Mouse (Mus musculus) ES-E14 (cell line): ENCODE data around the gene Tbcb. TPM values are rescaled to one million over a fixed set of nuclear protein-coding genes. Genes with fewer than 3 reads are reported as not detected.

Experiments used
- DNase-seq: peaks from one replicate; pipeline ENCODE4 v3.0.0-alpha.2; 2013; ENCODE audit warnings: low read depth, low spot score
- H3K27ac ChIP-seq: 2 replicates; pipeline ENCODE4 v1.5.1; 2012; ENCODE audit warnings: low read depth, mild to moderate bottlenecking, low read length, moderate library complexity, mixed read lengths; ENCODE audit not compliant: poor library complexity, insufficient read depth, severe bottlenecking
- H3K36me3 ChIP-seq: 2 replicates; pipeline ENCODE4 v1.6.1; 2012; ENCODE audit warnings: mild to moderate bottlenecking, low read length, moderate library complexity, mixed read lengths; ENCODE audit not compliant: control insufficient read depth, poor library complexity, insufficient read depth, severe bottlenecking
- H3K4me1 ChIP-seq, 2 experiments: fragments of 150-350 bp in 1 of 2; sonication (generic) in 1 of 2; 2 replicates each; pipeline ENCODE4 v1.6.1; 2012; ENCODE audit warnings: low read length in 2 of 2, mild to moderate bottlenecking in 1 of 2, mixed read lengths in 1 of 2; ENCODE audit not compliant: control insufficient read depth in 2 of 2, insufficient read depth in 2 of 2, poor library complexity in 1 of 2
- H3K4me3 ChIP-seq, 2 experiments: fragments of 150-350 bp in 1 of 2; sonication (generic) in 1 of 2; 2 replicates each; pipeline ENCODE4 v1.5.1; 2012; ENCODE audit warnings: low read length in 2 of 2, low read depth in 1 of 2, mild to moderate bottlenecking in 1 of 2, mixed read lengths in 1 of 2; ENCODE audit not compliant: insufficient read depth in 1 of 2, poor library complexity in 1 of 2, severe bottlenecking in 1 of 2
- H3K9ac ChIP-seq: 2 replicates; pipeline ENCODE4 v1.6.1; 2012; ENCODE audit warnings: low read depth, mild to moderate bottlenecking, low read length, mixed read lengths; ENCODE audit not compliant: poor library complexity, insufficient read depth, severe bottlenecking
- H3K9me3 ChIP-seq: fragments of 150-350 bp; sonication (generic); 2 replicates; pipeline ENCODE4 v1.6.1; 2012; ENCODE audit warnings: low read depth, mild to moderate bottlenecking, low read length; ENCODE audit not compliant: control insufficient read depth, insufficient read depth
- CHD2 ChIP-seq: IDR thresholded peaks from 2 replicates; pipeline ENCODE4 v1.6.1; 2014; ENCODE audit warnings: mild to moderate bottlenecking, low read depth, low read length, inconsistent platforms
- HCFC1 ChIP-seq: IDR thresholded peaks from 2 replicates; pipeline ENCODE4 v1.6.1; 2012; ENCODE audit warnings: low read length, inconsistent platforms, borderline replicate concordance; ENCODE audit not compliant: insufficient read depth
- MAFK ChIP-seq: IDR thresholded peaks from 2 replicates; pipeline ENCODE4 v1.6.1; 2014; ENCODE audit warnings: mild to moderate bottlenecking, low read depth, low read length, inconsistent platforms; ENCODE audit not compliant: insufficient read depth
- ZC3H11A ChIP-seq: IDR thresholded peaks from 2 replicates; pipeline ENCODE4 v1.6.1; 2012; ENCODE audit warnings: low read depth, mild to moderate bottlenecking, inconsistent platforms, low read length, borderline replicate concordance
- ZNF384 ChIP-seq: IDR thresholded peaks from 2 replicates; pipeline ENCODE4 v1.6.1; 2012; ENCODE audit warnings: low read depth, low read length, inconsistent platforms
- in situ Hi-C, 2 experiments: fragments of 600-800 bp; cut with MboI; formaldehyde crosslinking; loops; one replicate each; pipeline ENCODE4 v1.15.1; 2025; ENCODE audit warnings: low sequenced_read_pairs in 2 of 2, inconsistent platforms in 1 of 2; ENCODE audit not compliant: unreplicated experiment in 2 of 2
- total RNA-seq: library from RNA; depleted of rRNA; stranded (reverse); fragments of 300-350 nt; gene quantifications from 2 replicates; pipeline ENCODE4 v1.2.3, GENCODE M21; 2012

Gene Tbcb
- total RNA-seq, 1 experiment: 158 TPM

- Histone ChIP-seq H3K4me1 (peaks cover 0 to 8% of the 10 kb centered on the region in 2 experiments; a peak in 1 of 4 replicates), H3K9me3 (no peaks in the 10 kb centered on the region), H3K9ac (no peak within 1 kb of the TSS), H3K36me3 (peaks cover 16% of the 10 kb centered on the region), H3K27ac (no peak within 1 kb of the TSS), H3K4me3 (no peak within 1 kb of the TSS)
- in situ Hi-C loops: no loop called here
- TF ChIP-seq MAFK: no peak
- DNase-seq: no peak
Measured at GRCm38 (mm10) chr7:30235625-30236024, 3.6 kb upstream of the Tbcb start, which contains the start of gene Ovol3. Gene Ovol3 (minus strand): TSS chr7:30235725.

GRCm38 (mm10) chr7:30235091-30235490 is 3.0 kb upstream of the Tbcb start:
- Histone ChIP-seq H3K9me3 (no peaks in the 10 kb centered on the region), H3K4me1 (peaks cover 0 to 8% of the 10 kb centered on the region in 2 experiments; a peak in 1 of 4 replicates), H3K4me3 (no peak overlapping the region), H3K9ac (no peak overlapping the region), H3K27ac (no peak overlapping the region), H3K36me3 (peaks cover 16% of the 10 kb centered on the region)
- DNase-seq: no peak
- TF ChIP-seq CHD2 (no peak), HCFC1 (no peak), ZC3H11A (no peak), MAFK (no peak), ZNF384 (no peak)
- in situ Hi-C loops: no loop called here

GRCm38 (mm10) chr7:30234276-30234858 is 2.3 kb upstream of the Tbcb start:
- DNase-seq: no peak
- in situ Hi-C loops: no loop called here
- Histone ChIP-seq H3K4me3 (no peak overlapping the region), H3K27ac (no peak overlapping the region), H3K36me3 (peaks cover 12% of the 10 kb centered on the region; the same call in 1 of the 2 replicates), H3K4me1 (peaks cover 0 to 8% of the 10 kb centered on the region in 2 experiments; a peak in 1 of 4 replicates), H3K9ac (no peak overlapping the region), H3K9me3 (no peaks in the 10 kb centered on the region)
- TF ChIP-seq ZC3H11A: no peak
- TF ChIP-seq CHD2: no peak
- TF ChIP-seq ZNF384: no peak
- TF ChIP-seq HCFC1: no peak
- TF ChIP-seq MAFK: no peak

- H3K36me3 ChIP-seq: peaks cover 12% of the 10 kb centered on the region; the same call in 1 of the 2 replicates
- DNase-seq: no peak
- peak overlapping the region; percentile 78 for H3K9ac ChIP-seq
- no peaks in the 10 kb centered on the region for H3K9me3 ChIP-seq
- TF ChIP-seq HCFC1 (no peak), ZC3H11A (no peak), MAFK (no peak), CHD2 (no peak), ZNF384 (no peak)
- 0 out of 2 replicates have a peak overlapping the region, but pooled peaks have one; percentile 26 for H3K27ac ChIP-seq
- in situ Hi-C loops: no loop called here
- H3K4me3 ChIP-seq: peak overlapping the region; percentile 81 to 84
- H3K4me1 ChIP-seq: peaks cover 0 to 8% of the 10 kb centered on the region in 2 experiments; a peak in 1 of 4 replicates
Measured at GRCm38 (mm10) chr7:30233387-30233786, 1.3 kb upstream of the Tbcb start.

- H3K9me3 ChIP-seq: no peaks in the 10 kb centered on the region
- in situ Hi-C loops: no loop called here
- H3K36me3 ChIP-seq: peaks cover 14% of the 10 kb centered on the region; the same call in 1 of the 2 replicates
- DNase-seq: peak; percentile 69
- peaks cover 0 to 8% of the 10 kb centered on the region in 2 experiments; a peak in 1 of 4 replicates for H3K4me1 ChIP-seq
- H3K27ac ChIP-seq: peak overlapping the region; percentile 37
- H3K9ac ChIP-seq: peak overlapping the region; percentile 88
- H3K4me3 ChIP-seq: peak overlapping the region; percentile 81 to 84
- TF ChIP-seq ZNF384 (no peak), MAFK (no peak), ZC3H11A (no peak), HCFC1 (no peak), CHD2 (no peak)
Measured at GRCm38 (mm10) chr7:30232631-30233148, 618 bp upstream of the Tbcb start.
